Mouse (Mus musculus): ENCODE data around the gene Kremen1. TPM values are rescaled to one million over a fixed set of nuclear protein-coding genes. Genes with fewer than 3 reads are reported as not detected.

The Kremen1 gene
- polyA plus RNA-seq, 1 experiment from 2014 or later, result 3.8 TPM

GRCm38 (mm10) chr11:5141965-5142364, 119.4 kb downstream of the Kremen1 start:
- Histone ChIP-seq H3K4me2 (ENCODE audit: low read length) (no peak overlapping the region), H3K27me3 (ENCODE audit: control insufficient read depth, insufficient read depth, low read length) (no peaks in the 10 kb centered on the region), H3K27ac (replicated peaks; ENCODE audit: low read depth, low read length) (no peak overlapping the region), H3K4me1 (ENCODE audit: control insufficient read depth, insufficient read depth, low read length) (no peaks in the 10 kb centered on the region), H3K4me3 (replicated peaks; ENCODE audit: low read depth, low read length) (no peak overlapping the region), H3K9ac (replicated peaks; ENCODE audit: low read length) (no peak overlapping the region), H3K9me3 (ENCODE audit: control insufficient read depth, low read length) (no peaks in the 10 kb centered on the region), H3K36me3 (ENCODE audit: control insufficient read depth, insufficient read depth, low read length) (no peaks in the 10 kb centered on the region)
- no peak for DNase-seq
- 80% methylated on average over 2 of the region's 2 CpGs for WGBS
- ATAC-seq (ENCODE audit: low FRiP score, low TSS enrichment), result no peak

Other genes with a start within 250 kb of the Kremen1 start
- gene Rasl10a, start 203.4 kb downstream of the Kremen1 start, polyA plus RNA-seq (2014; fragmentation: Nextera tagmentation; extraction: Ambion mirVana), result 0.33 and 1.3 TPM in 2 replicates
- 19.7 and 22.1 TPM in 2 replicates for gene Gas2l1, start 196.2 kb downstream of the Kremen1 start, polyA plus RNA-seq (2014; fragmentation: Nextera tagmentation; extraction: Ambion mirVana)
- gene Rhbdd3, start 162.6 kb downstream of the Kremen1 start, polyA plus RNA-seq (2014; fragmentation: Nextera tagmentation; extraction: Ambion mirVana), result 34.5 and 45.4 TPM in 2 replicates
- gene Ewsr1, start 162.3 kb downstream of the Kremen1 start, polyA plus RNA-seq (2014; fragmentation: Nextera tagmentation; extraction: Ambion mirVana), result 346 and 428 TPM in 2 replicates
- 7.9 and 9.8 TPM in 2 replicates for gene Emid1, start 109.3 kb downstream of the Kremen1 start, polyA plus RNA-seq (2014; fragmentation: Nextera tagmentation; extraction: Ambion mirVana)
- 7.2 and 7.8 TPM in 2 replicates for gene Znrf3, start 183.3 kb upstream of the Kremen1 start, polyA plus RNA-seq (2014; fragmentation: Nextera tagmentation; extraction: Ambion mirVana)

Data from midbrain, embryonic 14.5 days (tissue).